Mouse (Mus musculus) hindbrain, postnatal 0 days (tissue): ENCODE results near the gene Zbp1. TPM values are rescaled to one million over a fixed set of nuclear protein-coding genes. Genes with fewer than 3 reads are reported as not detected.

Experiments
- ATAC-seq: fragments of 200-750 bp; cut with Nextera tagmentation; 2 replicates; pipeline ENCODE4 v1.8.0; 2017; ENCODE audit warnings: mild to moderate bottlenecking, moderate TSS enrichment, moderate library complexity
- DNase-seq: peaks from one replicate; pipeline ENCODE4 v3.0.0-alpha.2; 2015; ENCODE audit warnings: low spot score
- H3K27ac ChIP-seq: fragments of 300-500 bp; sonication (generic); 2 replicates; pipeline ENCODE4 v1.5.1; 2014; ENCODE audit warnings: mild to moderate bottlenecking
- H3K27me3 ChIP-seq: fragments of 300-500 bp; sonication (generic); 2 replicates; pipeline ENCODE4 v1.6.1; 2014; ENCODE audit warnings: low read length, mixed read lengths; ENCODE audit not compliant: insufficient read depth
- H3K36me3 ChIP-seq: fragments of 300-500 bp; sonication (generic); 2 replicates; pipeline ENCODE4 v1.6.1; 2014; ENCODE audit warnings: low read length, mixed read lengths; ENCODE audit not compliant: insufficient read depth
- H3K4me1 ChIP-seq: fragments of 300-500 bp; sonication (generic); 2 replicates; pipeline ENCODE4 v1.6.1; 2014; ENCODE audit warnings: antibody characterized with exemption, low read length, mixed read lengths; ENCODE audit not compliant: insufficient read depth
- H3K4me2 ChIP-seq: fragments of 300-500 bp; sonication (generic); 2 replicates; pipeline ENCODE4 v1.6.1; 2014; ENCODE audit warnings: low read depth, mild to moderate bottlenecking, low read length, moderate library complexity, mixed read lengths
- H3K4me3 ChIP-seq: fragments of 300-500 bp; sonication (generic); 2 replicates; pipeline ENCODE4 v1.5.1; 2014; ENCODE audit warnings: low read length
- H3K9ac ChIP-seq: fragments of 300-500 bp; sonication (generic); replicated peaks from 2 replicates; pipeline ENCODE4 v1.6.1; 2014; ENCODE audit warnings: mild to moderate bottlenecking, low read length, moderate library complexity, mixed read lengths
- H3K9me3 ChIP-seq: fragments of 300-500 bp; sonication (generic); 2 replicates; pipeline ENCODE4 v1.6.1; 2016; ENCODE audit warnings: low read length, mixed read lengths
- CTCF ChIP-seq: IDR thresholded peaks from 2 replicates; pipeline ENCODE4 v1.5.1; 2016; ENCODE audit warnings: antibody characterized with exemption, control low read depth, low read depth
- WGBS: fragments of 180-500 bp; shearing (Covaris S2); extraction: QIAGEN DNeasy Blood & Tissue Kit; methylation state at CpG from one replicate; pipeline ENCODE4 v1.1.7; 2014; 5-methylcytosine and 5-hydroxymethylcytosine counted together
- polyA plus RNA-seq: library from polyadenylated mRNA; unstranded; fragments of >200 nt; fragmentation: Nextera tagmentation; extraction: Ambion mirVana; gene quantifications from 2 replicates; pipeline ENCODE4 v1.2.1, GENCODE M21; 2015
- total RNA-seq: library from RNA; depleted of rRNA; stranded (reverse); fragments of >200 nt; gene quantifications from 2 replicates; pipeline ENCODE4 v1.2.3, GENCODE M21; 2014

Zbp1 gene
- total and polyA plus RNA-seq, 2 experiments from 2014 or later: 0.68 TPM; not detected in 1

DNA sequence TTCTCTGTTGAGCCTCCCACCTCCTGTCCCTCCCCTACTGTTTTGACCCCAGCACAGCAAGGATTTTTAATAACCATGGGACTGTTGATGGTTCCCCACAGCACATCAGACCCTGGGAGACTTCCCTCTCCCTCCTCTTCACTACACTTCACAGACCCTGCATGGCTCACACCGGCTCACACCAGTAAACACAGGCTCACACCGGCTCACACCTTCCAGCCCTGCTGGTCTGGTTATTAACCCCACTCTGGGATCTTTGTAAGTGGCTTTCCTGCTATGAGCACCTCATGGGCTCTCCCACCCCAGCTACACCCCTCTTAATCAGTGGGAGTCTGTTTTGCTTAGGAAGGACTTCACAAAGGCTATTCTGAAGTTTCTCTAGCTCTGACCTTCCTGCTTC lies 29.2 kb upstream of the Zbp1 start:
- no peak overlapping the region for H3K9ac ChIP-seq
- no peak overlapping the region for H3K4me2 ChIP-seq
- peak overlapping the region; percentile 45; the same call in 1 of the 2 replicates for H3K27ac ChIP-seq
- ATAC-seq (no peak), DNase-seq (no peak)
- no peak overlapping the region for H3K4me3 ChIP-seq
- no peak for TF ChIP-seq CTCF
- peaks cover 22% of the 10 kb centered on the region for H3K4me1 ChIP-seq
- no peaks in the 10 kb centered on the region for H3K9me3 ChIP-seq
- 40% methylated on average over 2 of the region's 2 CpGs for WGBS
- H3K36me3 ChIP-seq: no peaks in the 10 kb centered on the region
- H3K27me3 ChIP-seq: no peaks in the 10 kb centered on the region

DNA sequence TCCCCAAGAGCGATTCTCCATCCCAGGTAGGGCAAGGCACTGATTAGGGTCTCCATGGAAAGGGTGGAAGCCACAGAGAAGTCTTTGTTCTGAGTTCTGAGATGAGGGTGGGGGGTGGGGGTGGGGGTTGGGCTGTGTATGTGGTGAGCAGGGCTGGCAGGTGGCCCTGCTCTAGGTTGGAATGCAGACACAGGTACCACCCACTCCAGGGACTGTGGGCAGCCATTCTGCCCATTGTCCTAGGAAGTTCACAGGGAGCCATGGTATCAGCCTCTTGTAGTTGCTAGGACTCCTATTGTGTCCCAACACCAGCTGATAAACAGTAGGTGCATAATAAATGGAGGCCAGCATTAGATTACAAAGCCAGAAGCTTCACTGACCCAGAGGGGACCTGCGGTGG lies 28.5 kb upstream of the Zbp1 start:
- no peak overlapping the region for H3K27ac ChIP-seq
- H3K4me1 ChIP-seq: peaks cover 20% of the 10 kb centered on the region
- H3K36me3 ChIP-seq: no peaks in the 10 kb centered on the region
- no peaks in the 10 kb centered on the region for H3K27me3 ChIP-seq
- no peak overlapping the region for H3K4me3 ChIP-seq
- H3K4me2 ChIP-seq: no peak overlapping the region
- TF ChIP-seq CTCF: no peak
- no peak overlapping the region for H3K9ac ChIP-seq
- H3K9me3 ChIP-seq: no peaks in the 10 kb centered on the region
- ATAC-seq (no peak), DNase-seq (no peak)
- WGBS: 38% methylated on average over 2 of the region's 2 CpGs

DNA sequence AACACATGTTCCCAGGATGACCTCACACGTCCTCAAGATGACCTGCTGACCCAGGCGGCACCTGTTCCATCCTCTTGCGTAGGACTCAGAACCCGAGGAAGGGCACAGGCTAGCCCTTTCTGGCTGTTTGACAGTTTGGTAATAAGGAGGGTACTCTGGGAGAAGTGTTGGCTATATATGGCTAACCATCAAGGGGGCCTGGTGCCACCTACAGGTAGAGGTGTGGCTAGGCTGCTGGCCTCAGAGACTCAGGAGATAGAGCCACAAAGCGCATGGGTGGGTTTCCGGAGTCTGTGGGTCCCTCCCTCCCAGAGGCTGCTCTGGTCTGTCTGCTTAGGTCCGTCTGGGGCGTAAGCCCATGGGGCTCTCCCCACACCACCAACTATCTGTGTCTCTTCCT lies 28.0 kb upstream of the Zbp1 start:
- no peak overlapping the region for H3K9ac ChIP-seq
- peaks cover 20% of the 10 kb centered on the region for H3K4me1 ChIP-seq
- no peaks in the 10 kb centered on the region for H3K9me3 ChIP-seq
- ATAC-seq: no peak
- no peak overlapping the region for H3K4me3 ChIP-seq
- no peak overlapping the region for H3K27ac ChIP-seq
- H3K36me3 ChIP-seq: no peaks in the 10 kb centered on the region
- no peaks in the 10 kb centered on the region for H3K27me3 ChIP-seq
- DNase-seq: no peak
- WGBS: 85% methylated on average over 8 of the region's 8 CpGs
- peak; percentile 13; the same call in 1 of the 2 replicates for TF ChIP-seq CTCF
- H3K4me2 ChIP-seq: no peak overlapping the region

DNA sequence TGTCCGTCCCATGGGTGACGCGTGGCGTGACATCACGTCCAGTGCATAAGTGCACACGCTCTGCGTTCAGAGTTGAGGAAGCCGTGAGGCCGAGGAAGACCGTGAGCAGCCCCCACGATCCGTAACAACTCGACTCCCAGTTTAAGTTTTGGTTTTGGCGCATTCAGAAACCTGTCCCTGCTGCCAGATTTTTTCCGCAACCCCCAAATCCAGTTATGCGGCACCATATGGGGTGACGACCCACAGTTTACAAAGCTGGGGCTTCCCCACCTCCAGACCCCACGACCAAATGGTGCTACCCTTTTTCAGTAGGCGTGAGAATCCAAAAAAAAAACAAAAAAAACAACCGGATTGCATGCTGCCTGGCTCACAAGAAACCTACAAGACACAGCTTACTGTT lies 26.5 kb upstream of the Zbp1 start:
- ATAC-seq: no peak
- 0 out of 2 replicates have a peak overlapping the region, but pooled peaks have one; percentile 9 for H3K9ac ChIP-seq
- no peaks in the 10 kb centered on the region for H3K9me3 ChIP-seq
- H3K36me3 ChIP-seq: no peaks in the 10 kb centered on the region
- no peak for DNase-seq
- no peak overlapping the region for H3K27ac ChIP-seq
- H3K4me2 ChIP-seq: no peak overlapping the region
- no peaks in the 10 kb centered on the region for H3K27me3 ChIP-seq
- H3K4me3 ChIP-seq: no peak overlapping the region
- TF ChIP-seq CTCF: no peak
- 72% methylated on average over 20 of the region's 20 CpGs for WGBS
- peaks cover 8% of the 10 kb centered on the region for H3K4me1 ChIP-seq

DNA sequence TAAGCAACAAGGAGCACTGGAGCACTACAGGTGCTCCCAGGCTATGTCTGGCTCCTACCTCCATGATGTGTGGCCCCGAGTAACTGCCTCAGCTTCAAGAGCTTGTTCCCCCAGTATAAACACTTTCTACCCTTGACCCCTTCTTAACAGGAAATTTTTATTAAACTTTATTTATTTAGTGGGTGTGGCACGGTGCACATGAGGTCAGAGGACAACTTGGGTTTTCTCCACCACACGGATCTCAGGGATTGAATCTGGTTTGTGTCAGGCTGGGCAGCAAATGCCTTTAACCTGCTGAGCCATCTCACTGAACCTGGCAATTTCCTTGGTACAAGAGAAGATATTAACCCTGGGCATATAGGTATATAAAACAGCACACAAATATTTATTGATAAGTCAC lies 25.4 kb upstream of the Zbp1 start:
- no peak overlapping the region for H3K9ac ChIP-seq
- no peak overlapping the region for H3K4me2 ChIP-seq
- H3K27me3 ChIP-seq: no peaks in the 10 kb centered on the region
- no peak for ATAC-seq
- no peaks in the 10 kb centered on the region for H3K9me3 ChIP-seq
- 70% methylated on average over 3 of the region's 3 CpGs for WGBS
- no peak for TF ChIP-seq CTCF
- H3K27ac ChIP-seq: no peak overlapping the region
- H3K4me1 ChIP-seq: peaks cover 3% of the 10 kb centered on the region; the same call in 1 of the 2 replicates
- no peak overlapping the region for H3K4me3 ChIP-seq
- no peaks in the 10 kb centered on the region for H3K36me3 ChIP-seq
- DNase-seq: no peak

GRCm38 (mm10) chr2:173243616-173244015 lies 24.9 kb upstream of the Zbp1 start:
- no peak overlapping the region for H3K27ac ChIP-seq
- no peak overlapping the region for H3K4me2 ChIP-seq
- H3K4me3 ChIP-seq: no peak overlapping the region
- TF ChIP-seq CTCF: no peak
- no peaks in the 10 kb centered on the region for H3K36me3 ChIP-seq
- no peaks in the 10 kb centered on the region for H3K9me3 ChIP-seq
- H3K27me3 ChIP-seq: no peaks in the 10 kb centered on the region
- peaks cover 4% of the 10 kb centered on the region for H3K4me1 ChIP-seq
- DNase-seq (no peak), ATAC-seq (no peak)
- 38% methylated on average over 9 of the region's 9 CpGs for WGBS
- no peak overlapping the region for H3K9ac ChIP-seq

GRCm38 (mm10) chr2:173242874-173243273 lies 24.2 kb upstream of the Zbp1 start:
- Histone ChIP-seq H3K9me3 (no peaks in the 10 kb centered on the region), H3K4me1 (peaks cover 10% of the 10 kb centered on the region), H3K4me3 (no peak overlapping the region), H3K36me3 (no peaks in the 10 kb centered on the region), H3K9ac (no peak overlapping the region), H3K4me2 (no peak overlapping the region), H3K27me3 (no peaks in the 10 kb centered on the region), H3K27ac (no peak overlapping the region)
- peak; percentile 40 for DNase-seq
- peak; percentile 44 for TF ChIP-seq CTCF
- peak; percentile 57 for ATAC-seq
- 17% methylated on average over 12 of the region's 12 CpGs for WGBS
